Mouse (Mus musculus): ENCODE measurements around the gene Nme9. TPM values are rescaled to one million over a fixed set of nuclear protein-coding genes. Genes with fewer than 3 reads are reported as not detected.
A peak's percentile ranks its signal among the peaks of the same experiment; 100 is the strongest.

The Nme9 gene
- total and polyA plus RNA-seq, 2 experiments from 2014 or later, result 1.00 to 1.4 TPM

GRCm38 (mm10) chr9:99429845-99430244 lies 21.4 kb upstream of the Nme9 start:
- H3K4me2 ChIP-seq (ENCODE audit: low read depth), result no peak overlapping the region
- DNase-seq (no peak), ATAC-seq (no peak)
- H3K36me3 ChIP-seq (ENCODE audit: insufficient read depth), result no peaks in the 10 kb centered on the region
- H3K27me3 ChIP-seq (ENCODE audit: insufficient read depth, low read length), result no peaks in the 10 kb centered on the region
- no peaks in the 10 kb centered on the region for H3K9me3 ChIP-seq (ENCODE audit: low read length)
- no peak for TF ChIP-seq CTCF (IDR thresholded peaks at IDR 0.05; ENCODE audit: low read depth)
- H3K4me3 ChIP-seq (ENCODE audit: low read depth, low read length), result no peak overlapping the region
- WGBS, result 79% methylated on average over 3 of the region's 3 CpGs
- H3K27ac ChIP-seq (ENCODE audit: low read depth, low read length), result no peak overlapping the region
- no peak overlapping the region for H3K9ac ChIP-seq
- peaks cover 10% of the 10 kb centered on the region for H3K4me1 ChIP-seq (ENCODE audit: insufficient read depth)

GRCm38 (mm10) chr9:99430806-99431205 lies 20.5 kb upstream of the Nme9 start:
- no peaks in the 10 kb centered on the region for H3K9me3 ChIP-seq (ENCODE audit: low read length)
- H3K4me1 ChIP-seq (ENCODE audit: insufficient read depth), result peaks cover 12% of the 10 kb centered on the region
- H3K4me2 ChIP-seq (ENCODE audit: low read depth), result no peak overlapping the region
- no peak overlapping the region for H3K4me3 ChIP-seq (ENCODE audit: low read depth, low read length)
- no peaks in the 10 kb centered on the region for H3K27me3 ChIP-seq (ENCODE audit: insufficient read depth, low read length)
- H3K36me3 ChIP-seq (ENCODE audit: insufficient read depth), result no peaks in the 10 kb centered on the region
- 82% methylated on average over 6 of the region's 6 CpGs for WGBS
- DNase-seq (no peak), ATAC-seq (no peak)
- TF ChIP-seq CTCF (IDR thresholded peaks at IDR 0.05; ENCODE audit: low read depth), result no peak
- H3K27ac ChIP-seq (ENCODE audit: low read depth, low read length), result no peak overlapping the region
- H3K9ac ChIP-seq, result no peak overlapping the region

- Histone ChIP-seq H3K27ac (ENCODE audit: low read depth, low read length) (no peak overlapping the region), H3K4me2 (ENCODE audit: low read depth) (no peak overlapping the region), H3K4me1 (ENCODE audit: insufficient read depth) (peaks cover 12% of the 10 kb centered on the region), H3K9ac (no peak overlapping the region), H3K4me3 (ENCODE audit: low read depth, low read length) (no peak overlapping the region), H3K27me3 (ENCODE audit: insufficient read depth, low read length) (no peaks in the 10 kb centered on the region), H3K9me3 (ENCODE audit: low read length) (no peaks in the 10 kb centered on the region), H3K36me3 (ENCODE audit: insufficient read depth) (no peaks in the 10 kb centered on the region)
- no peak for ATAC-seq
- no peak for DNase-seq
- 86% methylated on average over 8 of the region's 8 CpGs for WGBS
- TF ChIP-seq CTCF (IDR thresholded peaks at IDR 0.05; ENCODE audit: low read depth), result no peak
Observed at GRCm38 (mm10) chr9:99431346-99431745, 19.9 kb upstream of the Nme9 start.

- DNase-seq (no peak), ATAC-seq (no peak)
- Histone ChIP-seq H3K4me1 (ENCODE audit: insufficient read depth) (peaks cover 12% of the 10 kb centered on the region), H3K9me3 (ENCODE audit: low read length) (no peaks in the 10 kb centered on the region), H3K4me2 (ENCODE audit: low read depth) (no peak overlapping the region), H3K27me3 (ENCODE audit: insufficient read depth, low read length) (no peaks in the 10 kb centered on the region), H3K4me3 (ENCODE audit: low read depth, low read length) (no peak overlapping the region), H3K36me3 (ENCODE audit: insufficient read depth) (no peaks in the 10 kb centered on the region), H3K27ac (ENCODE audit: low read depth, low read length) (no peak overlapping the region), H3K9ac (no peak overlapping the region)
- WGBS, result 69% methylated on average over 6 of the region's 6 CpGs
- TF ChIP-seq CTCF (IDR thresholded peaks at IDR 0.05; ENCODE audit: low read depth), result no peak
Observed at GRCm38 (mm10) chr9:99431963-99432362, 19.3 kb upstream of the Nme9 start.

- DNase-seq, result no peak
- H3K27ac ChIP-seq (ENCODE audit: low read depth, low read length), result no peak overlapping the region
- no peak overlapping the region for H3K4me2 ChIP-seq (ENCODE audit: low read depth)
- H3K4me1 ChIP-seq (ENCODE audit: insufficient read depth), result peaks cover 12% of the 10 kb centered on the region
- H3K4me3 ChIP-seq (ENCODE audit: low read depth, low read length), result no peak overlapping the region
- H3K36me3 ChIP-seq (ENCODE audit: insufficient read depth), result no peaks in the 10 kb centered on the region
- no peak for TF ChIP-seq CTCF (IDR thresholded peaks at IDR 0.05; ENCODE audit: low read depth)
- no peaks in the 10 kb centered on the region for H3K27me3 ChIP-seq (ENCODE audit: insufficient read depth, low read length)
- ATAC-seq, result no peak
- no peak overlapping the region for H3K9ac ChIP-seq
- no peaks in the 10 kb centered on the region for H3K9me3 ChIP-seq (ENCODE audit: low read length)
- WGBS, result 87% methylated on average over 4 of the region's 4 CpGs
Observed at GRCm38 (mm10) chr9:99432478-99432877, 18.8 kb upstream of the Nme9 start.

- H3K27ac ChIP-seq (ENCODE audit: low read depth, low read length), result peak overlapping the region; percentile 88
- H3K4me3 ChIP-seq (ENCODE audit: low read depth, low read length), result peak overlapping the region; percentile 79
- H3K9me3 ChIP-seq (ENCODE audit: low read length), result no peaks in the 10 kb centered on the region
- TF ChIP-seq CTCF (IDR thresholded peaks at IDR 0.05; ENCODE audit: low read depth), result no peak
- peak overlapping the region; percentile 95 for H3K9ac ChIP-seq
- no peaks in the 10 kb centered on the region for H3K27me3 ChIP-seq (ENCODE audit: insufficient read depth, low read length)
- peak overlapping the region; percentile 86 for H3K4me2 ChIP-seq (ENCODE audit: low read depth)
- peaks cover 12% of the 10 kb centered on the region for H3K4me1 ChIP-seq (ENCODE audit: insufficient read depth)
- H3K36me3 ChIP-seq (ENCODE audit: insufficient read depth), result no peaks in the 10 kb centered on the region
- DNase-seq (peak; percentile 67), ATAC-seq (peak; percentile 21)
- 21% methylated on average over 14 of the region's 14 CpGs for WGBS
Observed at GRCm38 (mm10) chr9:99434892-99435618, 16.2 kb upstream of the Nme9 start.

GRCm38 (mm10) chr9:99435619-99436181 lies 15.6 kb upstream of the Nme9 start:
- Histone ChIP-seq H3K4me2 (ENCODE audit: low read depth) (peak overlapping the region; percentile 86), H3K9me3 (ENCODE audit: low read length) (no peaks in the 10 kb centered on the region), H3K27ac (ENCODE audit: low read depth, low read length) (peak overlapping the region; percentile 88), H3K4me1 (ENCODE audit: insufficient read depth) (peaks cover 12% of the 10 kb centered on the region), H3K27me3 (ENCODE audit: insufficient read depth, low read length) (no peaks in the 10 kb centered on the region), H3K4me3 (ENCODE audit: low read depth, low read length) (peak overlapping the region; percentile 79), H3K36me3 (ENCODE audit: insufficient read depth) (no peaks in the 10 kb centered on the region), H3K9ac (peak overlapping the region; percentile 95)
- DNase-seq (peak; percentile 68), ATAC-seq (peak; percentile 34)
- TF ChIP-seq CTCF (IDR thresholded peaks at IDR 0.05; ENCODE audit: low read depth), result no peak
- WGBS, result 7% methylated on average over 16 of the region's 16 CpGs

All from forebrain, postnatal 0 days (tissue).